Mouse (Mus musculus): ENCODE data around the gene Kif27. TPM values are rescaled to one million over a fixed set of nuclear protein-coding genes. Genes with fewer than 3 reads are reported as not detected.

The Kif27 gene
- polyA plus RNA-seq, 1 experiment, result 2.2 TPM

- Histone ChIP-seq H3K9me3 (replicated peaks; ENCODE audit: control insufficient read depth, insufficient read depth, low read length, poor library complexity, severe bottlenecking) (no peaks in the 10 kb centered on the region), H3K36me3 (ENCODE audit: control insufficient read depth, insufficient read depth, low read length, poor library complexity, severe bottlenecking) (no peaks in the 10 kb centered on the region), H3K27ac (ENCODE audit: insufficient read depth, low read length) (no peak overlapping the region), H3K27me3 (ENCODE audit: control insufficient read depth, insufficient read depth, low read length, poor library complexity, severe bottlenecking) (no peaks in the 10 kb centered on the region), H3K9ac (ENCODE audit: low read depth, poor library complexity, severe bottlenecking) (no peak overlapping the region), H3K4me3 (ENCODE audit: low read depth, low read length) (no peak overlapping the region), H3K4me1 (ENCODE audit: control insufficient read depth, insufficient read depth, low read length) (no peaks in the 10 kb centered on the region)
- TF ChIP-seq CTCF (IDR thresholded peaks at IDR 0.05; ENCODE audit: low read depth, low read length), result no peak
- TF ChIP-seq POLR2A (IDR thresholded peaks at IDR 0.05; ENCODE audit: insufficient read depth, low read length), result no peak
Observed at GRCm38 (mm10) chr13:58350606-58351005, 8.3 kb downstream of the Kif27 start.

- H3K9me3 ChIP-seq (replicated peaks; ENCODE audit: control insufficient read depth, insufficient read depth, low read length, poor library complexity, severe bottlenecking), result no peaks in the 10 kb centered on the region
- no peaks in the 10 kb centered on the region for H3K4me1 ChIP-seq (ENCODE audit: control insufficient read depth, insufficient read depth, low read length)
- no peaks in the 10 kb centered on the region for H3K36me3 ChIP-seq (ENCODE audit: control insufficient read depth, insufficient read depth, low read length, poor library complexity, severe bottlenecking)
- H3K4me3 ChIP-seq (ENCODE audit: low read depth, low read length), result no peak overlapping the region
- no peak overlapping the region for H3K9ac ChIP-seq (ENCODE audit: low read depth, poor library complexity, severe bottlenecking)
- no peaks in the 10 kb centered on the region for H3K27me3 ChIP-seq (ENCODE audit: control insufficient read depth, insufficient read depth, low read length, poor library complexity, severe bottlenecking)
- no peak overlapping the region for H3K27ac ChIP-seq (ENCODE audit: insufficient read depth, low read length)
- TF ChIP-seq EP300 (IDR thresholded peaks at IDR 0.05; ENCODE audit: insufficient read depth, low read depth, low read length) (no peak), CTCF (IDR thresholded peaks at IDR 0.05; ENCODE audit: low read depth, low read length) (no peak)
Observed at GRCm38 (mm10) chr13:58344505-58344904, 14.4 kb downstream of the Kif27 start.

GRCm38 (mm10) chr13:58337456-58337855, 21.5 kb downstream of the Kif27 start:
- H3K9me3 ChIP-seq (replicated peaks; ENCODE audit: control insufficient read depth, insufficient read depth, low read length, poor library complexity, severe bottlenecking), result no peaks in the 10 kb centered on the region
- H3K9ac ChIP-seq (ENCODE audit: low read depth, poor library complexity, severe bottlenecking), result no peak overlapping the region
- H3K27me3 ChIP-seq (ENCODE audit: control insufficient read depth, insufficient read depth, low read length, poor library complexity, severe bottlenecking), result no peaks in the 10 kb centered on the region
- no peaks in the 10 kb centered on the region for H3K36me3 ChIP-seq (ENCODE audit: control insufficient read depth, insufficient read depth, low read length, poor library complexity, severe bottlenecking)
- no peak overlapping the region for H3K4me3 ChIP-seq (ENCODE audit: low read depth, low read length)
- H3K27ac ChIP-seq (ENCODE audit: insufficient read depth, low read length), result no peak overlapping the region
- TF ChIP-seq EP300 (IDR thresholded peaks at IDR 0.05; ENCODE audit: insufficient read depth, low read depth, low read length), result no peak
- TF ChIP-seq CTCF (IDR thresholded peaks at IDR 0.05; ENCODE audit: low read depth, low read length), result no peak
- no peak for TF ChIP-seq POLR2A (IDR thresholded peaks at IDR 0.05; ENCODE audit: insufficient read depth, low read length)
- peaks cover 1% of the 10 kb centered on the region for H3K4me1 ChIP-seq (ENCODE audit: control insufficient read depth, insufficient read depth, low read length)

GRCm38 (mm10) chr13:58334116-58334515, 24.8 kb downstream of the Kif27 start:
- H3K36me3 ChIP-seq (ENCODE audit: control insufficient read depth, insufficient read depth, low read length, poor library complexity, severe bottlenecking), result no peaks in the 10 kb centered on the region
- H3K9me3 ChIP-seq (replicated peaks; ENCODE audit: control insufficient read depth, insufficient read depth, low read length, poor library complexity, severe bottlenecking), result no peaks in the 10 kb centered on the region
- no peak overlapping the region for H3K4me3 ChIP-seq (ENCODE audit: low read depth, low read length)
- TF ChIP-seq POLR2A (IDR thresholded peaks at IDR 0.05; ENCODE audit: insufficient read depth, low read length), result no peak
- TF ChIP-seq EP300 (IDR thresholded peaks at IDR 0.05; ENCODE audit: insufficient read depth, low read depth, low read length), result no peak
- TF ChIP-seq CTCF (IDR thresholded peaks at IDR 0.05; ENCODE audit: low read depth, low read length), result no peak
- peaks cover 1% of the 10 kb centered on the region for H3K4me1 ChIP-seq (ENCODE audit: control insufficient read depth, insufficient read depth, low read length)
- no peaks in the 10 kb centered on the region for H3K27me3 ChIP-seq (ENCODE audit: control insufficient read depth, insufficient read depth, low read length, poor library complexity, severe bottlenecking)
- H3K9ac ChIP-seq (ENCODE audit: low read depth, poor library complexity, severe bottlenecking), result no peak overlapping the region
- no peak overlapping the region for H3K27ac ChIP-seq (ENCODE audit: insufficient read depth, low read length)

- Histone ChIP-seq H3K36me3 (ENCODE audit: control insufficient read depth, insufficient read depth, low read length, poor library complexity, severe bottlenecking) (no peaks in the 10 kb centered on the region), H3K4me3 (ENCODE audit: low read depth, low read length) (no peak overlapping the region), H3K9me3 (replicated peaks; ENCODE audit: control insufficient read depth, insufficient read depth, low read length, poor library complexity, severe bottlenecking) (no peaks in the 10 kb centered on the region), H3K9ac (ENCODE audit: low read depth, poor library complexity, severe bottlenecking) (no peak overlapping the region), H3K27ac (ENCODE audit: insufficient read depth, low read length) (no peak overlapping the region), H3K4me1 (ENCODE audit: control insufficient read depth, insufficient read depth, low read length) (peaks cover 3% of the 10 kb centered on the region), H3K27me3 (ENCODE audit: control insufficient read depth, insufficient read depth, low read length, poor library complexity, severe bottlenecking) (no peaks in the 10 kb centered on the region)
- TF ChIP-seq CTCF (IDR thresholded peaks at IDR 0.05; ENCODE audit: low read depth, low read length) (no peak), EP300 (IDR thresholded peaks at IDR 0.05; ENCODE audit: insufficient read depth, low read depth, low read length) (no peak), POLR2A (IDR thresholded peaks at IDR 0.05; ENCODE audit: insufficient read depth, low read length) (no peak)
Observed at GRCm38 (mm10) chr13:58317768-58318167, 41.2 kb downstream of the Kif27 start.

GRCm38 (mm10) chr13:58314991-58315390, 43.9 kb downstream of the Kif27 start:
- no peak overlapping the region for H3K4me3 ChIP-seq (ENCODE audit: low read depth, low read length)
- H3K4me1 ChIP-seq (ENCODE audit: control insufficient read depth, insufficient read depth, low read length), result peaks cover 1% of the 10 kb centered on the region
- TF ChIP-seq EP300 (IDR thresholded peaks at IDR 0.05; ENCODE audit: insufficient read depth, low read depth, low read length) (no peak), CTCF (IDR thresholded peaks at IDR 0.05; ENCODE audit: low read depth, low read length) (peak; percentile 39), POLR2A (IDR thresholded peaks at IDR 0.05; ENCODE audit: insufficient read depth, low read length) (no peak)
- H3K27ac ChIP-seq (ENCODE audit: insufficient read depth, low read length), result no peak overlapping the region
- H3K27me3 ChIP-seq (ENCODE audit: control insufficient read depth, insufficient read depth, low read length, poor library complexity, severe bottlenecking), result no peaks in the 10 kb centered on the region
- no peak overlapping the region for H3K9ac ChIP-seq (ENCODE audit: low read depth, poor library complexity, severe bottlenecking)
- H3K9me3 ChIP-seq (replicated peaks; ENCODE audit: control insufficient read depth, insufficient read depth, low read length, poor library complexity, severe bottlenecking), result no peaks in the 10 kb centered on the region
- no peaks in the 10 kb centered on the region for H3K36me3 ChIP-seq (ENCODE audit: control insufficient read depth, insufficient read depth, low read length, poor library complexity, severe bottlenecking)
